ENCODE assay signal across 10 mouse cellular contexts in genomic region chr17:56305156-56305555, GRCm38 (mm10). TPM values are rescaled to one million over a fixed set of nuclear protein-coding genes. Genes with fewer than 3 reads are reported as not detected.
DNase-seq lines count a peak whose midpoint lies in the region; ATAC-seq and TF ChIP-seq lines count a peak whose summit lies in the region.
"Had no signal": no experiment of that assay in that cellular context is flagged by ENCODE, and none has a peak within 500 bp of the region (broad histone marks: within the 10 kb centered on the region; RNA-seq: fewer than 3 reads in every experiment).

No protein-coding gene starts in this region.

- peak overlapping the region; percentile 38 for H3K27ac ChIP-seq in kidney, embryonic 14.5 days (ENCODE audit: low read depth, low read length)
- no peak overlapping the region for H3K27ac ChIP-seq in kidney, adult 2 months (ENCODE audit: insufficient read depth, low read depth, low read length)
- no peak overlapping the region for H3K27ac ChIP-seq in MEL (ENCODE audit: control insufficient read depth, low read depth, low read length)
- H3K27ac ChIP-seq in hindbrain, embryonic 11.5 days (ENCODE audit: low read depth, low read length) = peak overlapping the region; percentile 18; the same call in 1 of the 2 replicates
- no peak overlapping the region for H3K27ac ChIP-seq in macrophage

- no peak for TF ChIP-seq RAD21 in MEL (IDR thresholded peaks at IDR 0.05; ENCODE audit: low read depth, low read length)

- no peak for TF ChIP-seq POLR2A in kidney, adult 2 months (IDR thresholded peaks at IDR 0.05; ENCODE audit: low read depth, low read length)
- no peak for TF ChIP-seq POLR2A in MEL (IDR thresholded peaks at IDR 0.05; ENCODE audit: control insufficient read depth in 1 of 2, insufficient read depth in 1 of 2, low read depth in 1 of 2, low read length in 2 of 2, poor library complexity in 1 of 2)

- H3K9me3 ChIP-seq in kidney, embryonic 14.5 days (ENCODE audit: control insufficient read depth, low read length) = no peaks in the 10 kb centered on the region
- H3K9me3 ChIP-seq in MEL (replicated peaks; ENCODE audit: insufficient read depth, low read length) = no peaks in the 10 kb centered on the region
- no peaks in the 10 kb centered on the region for H3K9me3 ChIP-seq in hindbrain, embryonic 11.5 days (ENCODE audit: control insufficient read depth, low read length)

- peak overlapping the region; percentile 74 for H3K4me3 ChIP-seq in kidney, embryonic 14.5 days (ENCODE audit: low read length)
- H3K4me3 ChIP-seq in kidney, adult 2 months (ENCODE audit: insufficient read depth, low read depth, low read length) = no peak overlapping the region
- H3K4me3 ChIP-seq in MEL (ENCODE audit: control insufficient read depth in 1 of 2, insufficient read depth in 1 of 2, low read depth in 2 of 2, low read length in 2 of 2) (peak overlapping the region in 1 of 2 experiments; percentile 83; a peak in 1 of 4 replicates), macrophage (ENCODE audit: inconsistent target) (peak overlapping the region; percentile 88)
- peak overlapping the region; percentile 71 for H3K4me3 ChIP-seq in hindbrain, embryonic 11.5 days (ENCODE audit: low read depth, low read length)

- 15% methylated on average over 9 of the region's 9 CpGs for WGBS in kidney, embryonic 14.5 days
- 46% methylated on average over 9 of the region's 9 CpGs for WGBS in kidney, adult 2 months
- WGBS in hindbrain, embryonic 11.5 days = 29% methylated on average over 9 of the region's 9 CpGs
- WGBS in macrophage (ENCODE audit: missing documents) = 87% methylated on average over 5 of the region's 9 CpGs

- no peaks in the 10 kb centered on the region for H3K27me3 ChIP-seq in kidney, embryonic 14.5 days (ENCODE audit: control insufficient read depth, insufficient read depth, low read length)
- no peaks in the 10 kb centered on the region for H3K27me3 ChIP-seq in kidney, adult 2 months (replicated peaks; ENCODE audit: control insufficient read depth, insufficient read depth, low read length)
- H3K27me3 ChIP-seq in MEL (ENCODE audit: control insufficient read depth in 1 of 2, insufficient read depth in 2 of 2, low read length in 2 of 2) = no peaks in the 10 kb centered on the region
- H3K27me3 ChIP-seq in hindbrain, embryonic 11.5 days (ENCODE audit: control insufficient read depth, insufficient read depth, low read length) = no peaks in the 10 kb centered on the region

- ATAC-seq in kidney, embryonic 14.5 days (ENCODE audit: low FRiP score, low TSS enrichment) = no peak
- ATAC-seq in hindbrain, embryonic 11.5 days (ENCODE audit: low FRiP score) = no peak

- no peak for TF ChIP-seq CTCF in kidney, adult 2 months (conservative IDR thresholded peaks at IDR 0.05; ENCODE audit: insufficient read depth, insufficient read length, low read depth, low read length)
- no peak for TF ChIP-seq CTCF in MEL (IDR thresholded peaks at IDR 0.05 in 2 of 3, conservative IDR thresholded peaks at IDR 0.05 in 1 of 3; ENCODE audit: control insufficient read depth in 1 of 3, insufficient read depth in 1 of 3, low read depth in 2 of 3, low read length in 3 of 3, poor library complexity in 1 of 3, severe bottlenecking in 1 of 3)

- no peak for DNase-seq in kidney, adult 2 months
- DNase-seq in MEL (ENCODE audit: low read depth, low spot score) = no peak
- no peak for DNase-seq in hindbrain, embryonic 11.5 days (ENCODE audit: low spot score)
- no peak for DNase-seq in adrenal gland, adult (ENCODE audit: inconsistent age in 2 of 2, low spot score in 1 of 2)
- DNase-seq in cerebellum, postnatal 4 days (ENCODE audit: low spot score in 2 of 2) = no peak
- DNase-seq in embryo, embryonic 9.5 days (ENCODE audit: extremely low spot score) = no peak
- DNase-seq: right cerebral cortex, adult 18-20 months had no signal

- H3K9ac ChIP-seq in kidney, embryonic 14.5 days (ENCODE audit: low read depth, low read length) = peak overlapping the region; percentile 83
- H3K9ac ChIP-seq in MEL (ENCODE audit: control insufficient read depth, low read depth, low read length, poor library complexity, severe bottlenecking) = peak overlapping the region; percentile 85
- H3K9ac ChIP-seq in hindbrain, embryonic 11.5 days (ENCODE audit: low read depth, low read length) = peak overlapping the region; percentile 79

- H3K4me1 ChIP-seq in kidney, embryonic 14.5 days (ENCODE audit: control insufficient read depth, insufficient read depth, low read length) = peaks cover 27% of the 10 kb centered on the region
- peaks cover 11% of the 10 kb centered on the region; the same call in 1 of the 2 replicates for H3K4me1 ChIP-seq in kidney, adult 2 months (ENCODE audit: control insufficient read depth, insufficient read depth, low read length)
- peaks cover 0 to 15% of the 10 kb centered on the region in 2 experiments; a peak in 2 of 4 replicates for H3K4me1 ChIP-seq in MEL (ENCODE audit: control insufficient read depth in 1 of 2, insufficient read depth in 2 of 2, low read length in 2 of 2)
- peaks cover 16% of the 10 kb centered on the region for H3K4me1 ChIP-seq in hindbrain, embryonic 11.5 days (replicated peaks; ENCODE audit: control insufficient read depth, insufficient read depth, low read length)

- no peak for TF ChIP-seq EP300 in MEL (IDR thresholded peaks at IDR 0.05; ENCODE audit: low read depth in 1 of 2, low read length in 2 of 2)

- H3K4me2 ChIP-seq in kidney, embryonic 14.5 days (replicated peaks; ENCODE audit: low read depth, low read length) = peak overlapping the region; percentile 95
- H3K4me2 ChIP-seq in hindbrain, embryonic 11.5 days (replicated peaks; ENCODE audit: low read depth, low read length) = peak overlapping the region; percentile 95

- peaks cover 40% of the 10 kb centered on the region for H3K36me3 ChIP-seq in kidney, embryonic 14.5 days (ENCODE audit: control insufficient read depth, insufficient read depth, low read length)
- no peaks in the 10 kb centered on the region for H3K36me3 ChIP-seq in kidney, adult 2 months (ENCODE audit: control insufficient read depth, insufficient read depth, low read length)
- H3K36me3 ChIP-seq in MEL (ENCODE audit: control insufficient read depth in 1 of 2, insufficient read depth in 2 of 2, low read length in 2 of 2) = peaks cover 2 to 9% of the 10 kb centered on the region in 2 experiments
- peaks cover 4% of the 10 kb centered on the region; the same call in 1 of the 2 replicates for H3K36me3 ChIP-seq in hindbrain, embryonic 11.5 days (ENCODE audit: control insufficient read depth, insufficient read depth, low read length)
- H3K36me3 ChIP-seq in macrophage (ENCODE audit: inconsistent target) = no peaks in the 10 kb centered on the region

- peaks cover 39% of the 10 kb centered on the region for H3K79me2 ChIP-seq in MEL (ENCODE audit: control insufficient read depth, insufficient read depth, low read length, poor library complexity)
- H3K79me2 ChIP-seq in macrophage (ENCODE audit: inconsistent target) = peaks cover 54% of the 10 kb centered on the region

RNA-seq across cellular contexts. Expression of gene Uhrf1, which starts 2.0 kb away (rescaled TPM):
- 104 and 143 TPM in 2 replicates for polyA plus RNA-seq in kidney, embryonic 14.5 days (2014; fragmentation: Nextera tagmentation; extraction: Ambion mirVana)
- polyA plus RNA-seq in kidney, adult 2 months (2012; rRNA removed) = 1.2 and 2.3 TPM in 2 replicates
- total RNA-seq in MEL (2012; rRNA removed) = 185 and 201 TPM in 2 replicates
- 100 to 1,000 TPM; 115 to 133 TPM for polyA plus RNA-seq in MEL (2012; ENCODE audit: insufficient read depth in 1 of 2, insufficient read length in 2 of 2, low read depth in 1 of 2, low replicate concordance in 2 of 2, missing spikeins in 1 of 2)
- polyA plus RNA-seq in hindbrain, embryonic 11.5 days (2014; fragmentation: Nextera tagmentation; extraction: Ambion mirVana) = 77.7 and 95.9 TPM in 2 replicates
- total RNA-seq in macrophage (2018; cell fraction: chromatin; rRNA removed) = 10 to 100 TPM in 13 of 26 experiments, 1 to 10 TPM in 13; 2.4 to 31.3 (median 10.2) TPM
- 1 to 10 TPM; 3.9 to 9.2 (median 5.9) TPM for total RNA-seq in macrophage (2018; cell fraction: cytosol; rRNA removed)
- 10 to 100 TPM in 3 of 26 experiments, 1 to 10 TPM in 23; 3.7 to 97.3 (median 6.4) TPM for total RNA-seq in macrophage (2018; cell fraction: nucleus; rRNA removed)
- polyA plus RNA-seq in macrophage (2018) = 2.3 to 57.4 TPM (median 13.6 TPM) in 3 replicates

RNA-seq across cellular contexts. Expression of gene Arrdc5, which starts 5.1 kb away (rescaled TPM):
- polyA plus RNA-seq in kidney, embryonic 14.5 days (2014; fragmentation: Nextera tagmentation; extraction: Ambion mirVana) = not detected in 2 replicates
- not detected in 2 replicates for polyA plus RNA-seq in kidney, adult 2 months (2012; rRNA removed)
- not detected in 2 replicates for total RNA-seq in MEL (2012; rRNA removed)
- polyA plus RNA-seq in MEL (2012; ENCODE audit: insufficient read depth in 1 of 2, insufficient read length in 2 of 2, low read depth in 1 of 2, low replicate concordance in 2 of 2, missing spikeins in 1 of 2) (not detected), macrophage (2018) (not detected in 3 replicates)
- not detected in 2 replicates for polyA plus RNA-seq in hindbrain, embryonic 11.5 days (2014; fragmentation: Nextera tagmentation; extraction: Ambion mirVana)
- not detected for total RNA-seq in macrophage (2018; cell fraction: chromatin; rRNA removed)
- not detected for total RNA-seq in macrophage (2018; cell fraction: cytosol; rRNA removed)
- total RNA-seq in macrophage (2018; cell fraction: nucleus; rRNA removed) = not detected
- total RNA-seq: layer of hippocampus, adult 18-20 months had no signal

RNA-seq across cellular contexts. Expression of gene Plin3, which starts 12.5 kb away (rescaled TPM):
- 65.2 and 68.7 TPM in 2 replicates for polyA plus RNA-seq in kidney, embryonic 14.5 days (2014; fragmentation: Nextera tagmentation; extraction: Ambion mirVana)
- polyA plus RNA-seq in kidney, adult 2 months (2012; rRNA removed) = 34.8 and 43.1 TPM in 2 replicates
- total RNA-seq in MEL (2012; rRNA removed) = 6.6 and 7.6 TPM in 2 replicates
- polyA plus RNA-seq in MEL (2012; ENCODE audit: insufficient read depth in 1 of 2, insufficient read length in 2 of 2, low read depth in 1 of 2, low replicate concordance in 2 of 2, missing spikeins in 1 of 2) (10 to 100 TPM in 1 of 2 experiments, not detected in 1; 13.1 TPM), macrophage (2018) (40.0 to 53.0 TPM (median 46.8 TPM) in 3 replicates)
- polyA plus RNA-seq in hindbrain, embryonic 11.5 days (2014; fragmentation: Nextera tagmentation; extraction: Ambion mirVana) = 25.0 and 26.2 TPM in 2 replicates
- 10 to 100 TPM in 18 of 26 experiments, 1 to 10 TPM in 8; 3.7 to 35.4 (median 12.4) TPM for total RNA-seq in macrophage (2018; cell fraction: chromatin; rRNA removed)
- 10 to 100 TPM; 28.2 to 67.4 (median 39.0) TPM for total RNA-seq in macrophage (2018; cell fraction: cytosol; rRNA removed)
- 10 to 100 TPM; 10.8 to 40.1 (median 19.8) TPM for total RNA-seq in macrophage (2018; cell fraction: nucleus; rRNA removed)

RNA-seq across cellular contexts. Expression of gene Kdm4b, which starts 20.7 kb away (rescaled TPM):
- polyA plus RNA-seq in kidney, embryonic 14.5 days (2014; fragmentation: Nextera tagmentation; extraction: Ambion mirVana) = 22.9 and 33.3 TPM in 2 replicates
- 21.6 and 24.9 TPM in 2 replicates for polyA plus RNA-seq in kidney, adult 2 months (2012; rRNA removed)
- 9.1 and 12.5 TPM in 2 replicates for total RNA-seq in MEL (2012; rRNA removed)
- 10 to 100 TPM in 1 of 2 experiments, not detected in 1; 27.5 TPM for polyA plus RNA-seq in MEL (2012; ENCODE audit: insufficient read depth in 1 of 2, insufficient read length in 2 of 2, low read depth in 1 of 2, low replicate concordance in 2 of 2, missing spikeins in 1 of 2)
- polyA plus RNA-seq in hindbrain, embryonic 11.5 days (2014; fragmentation: Nextera tagmentation; extraction: Ambion mirVana) = 33.7 and 39.0 TPM in 2 replicates
- total RNA-seq in macrophage (2018; cell fraction: chromatin; rRNA removed) = 10 to 100 TPM; 19.0 to 65.4 (median 41.1) TPM
- 10 to 100 TPM in 20 of 26 experiments, 1 to 10 TPM in 6; 6.7 to 16.1 (median 12.1) TPM for total RNA-seq in macrophage (2018; cell fraction: cytosol; rRNA removed)
- 10 to 100 TPM; 11.3 to 39.3 (median 19.5) TPM for total RNA-seq in macrophage (2018; cell fraction: nucleus; rRNA removed)
- polyA plus RNA-seq in macrophage (2018) = 6.8 to 13.1 TPM (median 8.6 TPM) in 3 replicates

RNA-seq across cellular contexts. Expression of gene Ticam1, which starts 28.6 kb away (rescaled TPM):
- polyA plus RNA-seq in kidney, embryonic 14.5 days (2014; fragmentation: Nextera tagmentation; extraction: Ambion mirVana) = 4.1 and 7.2 TPM in 2 replicates
- 33.3 and 34.7 TPM in 2 replicates for polyA plus RNA-seq in kidney, adult 2 months (2012; rRNA removed)
- 3.5 and 4.6 TPM in 2 replicates for total RNA-seq in MEL (2012; rRNA removed)
- polyA plus RNA-seq in MEL (2012; ENCODE audit: insufficient read depth in 1 of 2, insufficient read length in 2 of 2, low read depth in 1 of 2, low replicate concordance in 2 of 2, missing spikeins in 1 of 2) = 1 to 10 TPM in 1 of 2 experiments, not detected in 1; 8.7 TPM
- 2.1 and 2.7 TPM in 2 replicates for polyA plus RNA-seq in hindbrain, embryonic 11.5 days (2014; fragmentation: Nextera tagmentation; extraction: Ambion mirVana)
- 10 to 100 TPM; 20.0 to 66.0 (median 29.6) TPM for total RNA-seq in macrophage (2018; cell fraction: chromatin; rRNA removed)
- total RNA-seq in macrophage (2018; cell fraction: cytosol; rRNA removed) = 10 to 100 TPM; 29.2 to 68.9 (median 35.2) TPM
- total RNA-seq in macrophage (2018; cell fraction: nucleus; rRNA removed) = 10 to 100 TPM; 18.9 to 54.1 (median 29.3) TPM
- polyA plus RNA-seq in macrophage (2018) = 19.5 to 36.1 TPM (median 21.2 TPM) in 3 replicates

Comparison
In these comparisons a context has a peak if more than half of its experiments do, and no peak if none do; other contexts are left out.
1. H3K27ac ChIP-seq: peak in kidney, embryonic 14.5 days (single experiment) and hindbrain, embryonic 11.5 days (single experiment); none in kidney, adult 2 months (single experiment), MEL (single experiment) and macrophage (single experiment).
2. Peak in every context shown above with its lines, with median percentiles within 50 percentile points of each other: H3K9ac ChIP-seq.